Mouse (Mus musculus) NIH3T3 (cell line): ENCODE results near the gene Pex5.

Experiments
- DNase-seq: peaks from one replicate; pipeline ENCODE4 v3.0.0-alpha.2; 2012; ENCODE audit warnings: low read depth

Pex5 gene

DNA sequence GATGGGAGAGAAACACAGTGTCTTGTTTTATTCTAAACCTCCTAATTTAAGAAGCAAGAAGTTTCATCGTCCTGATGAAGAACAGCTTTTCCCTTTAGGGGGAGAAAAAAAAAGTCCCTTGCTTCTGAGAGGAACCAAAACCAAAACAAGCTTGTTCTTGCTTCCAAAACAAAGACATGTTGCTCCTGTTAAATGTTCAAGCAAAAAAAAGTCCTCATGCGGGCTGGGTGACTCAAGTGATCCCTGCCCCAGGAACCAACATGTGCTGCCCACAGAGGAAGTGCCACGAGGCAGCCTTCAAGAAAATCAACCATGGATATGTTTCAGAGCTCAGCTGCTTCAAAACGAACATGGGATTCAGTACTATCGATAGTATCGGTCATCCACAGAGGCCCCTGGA, 55.9 kb downstream of the Pex5 start:
- DNase-seq = no peak

DNA sequence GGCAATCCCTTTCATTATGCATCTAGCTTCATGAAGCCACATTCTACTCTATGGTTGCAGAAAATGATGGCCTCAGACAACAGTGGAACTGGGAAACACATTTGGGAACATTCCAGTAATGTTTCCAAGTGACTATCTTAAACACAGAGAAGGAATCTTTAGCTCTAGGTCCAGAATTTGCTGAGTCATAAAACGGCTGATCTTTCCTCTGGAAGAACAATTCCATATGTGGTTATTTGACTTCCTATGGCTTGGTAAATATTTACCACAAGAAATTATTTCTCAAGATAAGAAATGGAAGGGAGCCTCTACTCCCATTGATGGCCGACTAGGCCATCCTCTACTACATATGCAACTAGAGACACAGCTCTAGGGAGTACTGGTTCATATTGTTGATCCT, 61.6 kb downstream of the Pex5 start:
- DNase-seq = peak; percentile 16
